Mouse (Mus musculus): Measurements from ENCODE around the gene Lmbrd1. TPM values are rescaled to one million over a fixed set of nuclear protein-coding genes. Genes with fewer than 3 reads are reported as not detected.
"Not testable (repeated sequence)": the region's sequence is repeated elsewhere in the genome, so short reads cannot be mapped to it uniquely, and the experiment has no call there.

Lmbrd1 gene
- 32.0 and 36.6 TPM in 2 replicates for polyA plus RNA-seq (2015; fragmentation: Nextera tagmentation; extraction: Ambion mirVana)

DNA sequence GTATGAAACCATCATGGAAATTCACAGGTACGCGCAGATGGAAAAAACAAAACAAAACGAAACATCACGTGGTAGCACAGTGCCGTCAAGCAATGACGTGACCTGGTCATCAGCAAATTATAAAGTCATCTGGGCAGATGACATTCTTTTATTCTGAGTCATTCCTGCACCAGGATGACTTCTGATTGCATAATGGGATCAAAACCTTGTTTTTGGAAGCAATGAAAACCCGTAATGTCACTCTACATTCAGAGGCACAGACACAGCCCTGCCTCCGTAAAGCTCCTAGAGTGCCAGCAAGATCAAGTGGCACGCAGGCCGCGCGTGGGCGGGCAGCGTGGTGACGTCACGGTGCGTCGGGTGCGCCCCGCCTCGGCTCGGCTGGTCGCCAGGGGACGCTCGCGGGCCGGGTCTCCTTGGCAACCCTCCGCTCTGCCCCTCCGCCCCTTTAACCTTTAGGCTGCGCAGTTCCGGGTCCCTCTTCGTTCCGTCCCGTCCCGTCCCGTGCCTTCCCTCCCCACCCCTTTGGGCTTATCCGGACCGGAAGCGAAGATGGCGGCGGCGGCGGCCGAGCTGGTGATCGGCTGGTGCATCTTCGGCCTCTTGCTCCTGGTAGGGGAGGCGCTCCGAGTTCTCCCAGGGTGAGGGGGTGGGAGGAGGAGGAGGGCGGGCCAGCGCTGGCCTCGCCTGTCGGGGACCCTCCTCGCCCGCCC is at the start of gene Lmbrd1:
Gene Lmbrd1 (plus strand): TSS at position 426 of the 713 bp plus-strand sequence.
- under 1% methylated on average over 53 of the region's 54 CpGs for WGBS
- ATAC-seq: peak; percentile 97
- Histone ChIP-seq H3K4me2 (replicated peaks) (peak within 1 kb of the TSS; percentile 66), H3K27ac (peak within 1 kb of the TSS; percentile 79), H3K9ac (peak within 1 kb of the TSS; percentile 79), H3K4me3 (replicated peaks) (peak within 1 kb of the TSS; percentile 80), H3K36me3 (no peaks in the 10 kb centered on the region), H3K4me1 (replicated peaks) (0 out of 2 replicates have a peak, but pooled peaks cover 5% of the 10 kb centered on the region), H3K9me3 (no peaks in the 10 kb centered on the region), H3K27me3 (replicated peaks) (no peaks in the 10 kb centered on the region)

GRCm38 (mm10) chr1:24633553-24634132 is 44.8 kb upstream of the Lmbrd1 start:
- 33% methylated on average over 14 of the region's 14 CpGs for WGBS
- Histone ChIP-seq H3K4me2 (replicated peaks) (no peak overlapping the region), H3K27me3 (replicated peaks) (no peaks in the 10 kb centered on the region), H3K4me1 (replicated peaks) (no peaks in the 10 kb centered on the region), H3K9me3 (no peaks in the 10 kb centered on the region), H3K36me3 (no peaks in the 10 kb centered on the region), H3K4me3 (replicated peaks) (no peak overlapping the region), H3K9ac (no peak overlapping the region), H3K27ac (no peak overlapping the region)
- ATAC-seq: peak; percentile 45

- Histone ChIP-seq H3K4me2 (replicated peaks) (no peak overlapping the region), H3K36me3 (no peaks in the 10 kb centered on the region), H3K27ac (no peak overlapping the region), H3K9ac (no peak overlapping the region), H3K4me3 (replicated peaks) (no peak overlapping the region), H3K27me3 (replicated peaks) (no peaks in the 10 kb centered on the region), H3K4me1 (replicated peaks) (no peaks in the 10 kb centered on the region), H3K9me3 (no peaks in the 10 kb centered on the region)
- ATAC-seq: no peak
- 30% methylated on average over 2 of the region's 2 CpGs for WGBS
Measured at GRCm38 (mm10) chr1:24650100-24650499, 28.3 kb upstream of the Lmbrd1 start.

DNA sequence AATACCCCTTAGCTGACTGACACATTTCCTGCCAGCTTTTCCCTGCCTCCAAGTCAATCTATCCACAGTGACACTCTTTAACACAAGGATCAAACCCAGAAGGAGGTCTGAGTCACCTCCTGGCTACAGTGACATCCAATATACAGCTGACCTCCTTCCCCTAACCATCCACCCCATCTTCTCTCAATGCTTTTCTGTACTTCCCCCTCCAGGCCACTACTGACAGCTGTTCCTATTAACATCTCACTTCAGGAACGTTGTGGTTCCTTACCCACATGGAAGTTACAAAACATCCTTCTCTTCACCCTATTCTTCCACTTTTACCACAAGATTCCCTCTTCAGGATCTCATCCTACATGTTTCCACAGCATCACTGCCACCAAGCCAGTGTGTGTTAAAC is 18.5 kb upstream of the Lmbrd1 start:
- no peak for ATAC-seq
- H3K9me3 ChIP-seq: no peaks in the 10 kb centered on the region
- H3K4me3 ChIP-seq (replicated peaks): no peak overlapping the region
- 63% methylated on average over 1 of the region's 1 CpGs for whole genome bisulfite sequencing
- no peaks in the 10 kb centered on the region for H3K36me3 ChIP-seq
- H3K4me2 ChIP-seq (replicated peaks): no peak overlapping the region
- H3K4me1 ChIP-seq (replicated peaks): no peaks in the 10 kb centered on the region
- no peaks in the 10 kb centered on the region for H3K27me3 ChIP-seq (replicated peaks)
- no peak overlapping the region for H3K9ac ChIP-seq
- no peak overlapping the region for H3K27ac ChIP-seq

GRCm38 (mm10) chr1:24660662-24661061 is 17.8 kb upstream of the Lmbrd1 start:
- H3K4me1 ChIP-seq (replicated peaks); ATAC-seq; H3K4me2 ChIP-seq (replicated peaks); H3K36me3 ChIP-seq; H3K4me3 ChIP-seq (replicated peaks); H3K27ac ChIP-seq; H3K9ac ChIP-seq; H3K9me3 ChIP-seq; H3K27me3 ChIP-seq (replicated peaks): not testable (repeated sequence)

DNA sequence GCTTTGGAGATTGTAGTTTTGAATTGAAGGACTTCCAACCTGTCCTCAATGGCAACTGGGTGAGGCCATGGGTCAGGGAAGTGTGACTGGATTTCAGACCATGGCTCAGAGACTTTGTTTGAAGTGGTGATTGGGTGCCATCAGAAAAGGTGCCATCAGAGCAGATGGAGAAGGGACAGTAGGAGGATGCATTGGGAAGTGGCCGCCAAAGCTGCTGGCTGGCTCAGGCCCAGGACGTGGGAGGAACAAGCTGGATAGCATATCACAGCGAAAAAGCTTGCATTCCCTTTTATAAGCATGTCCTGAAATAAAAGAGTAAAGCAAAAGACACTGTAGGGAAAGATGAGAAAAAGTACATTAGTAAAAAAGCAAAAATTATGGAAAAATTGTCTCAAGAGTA is 16.9 kb upstream of the Lmbrd1 start:
- Histone ChIP-seq H3K27me3 (replicated peaks) (no peaks in the 10 kb centered on the region), H3K4me3 (replicated peaks) (no peak overlapping the region), H3K9ac (no peak overlapping the region), H3K4me1 (replicated peaks) (no peaks in the 10 kb centered on the region), H3K36me3 (no peaks in the 10 kb centered on the region), H3K27ac (no peak overlapping the region), H3K4me2 (replicated peaks) (no peak overlapping the region), H3K9me3 (no peaks in the 10 kb centered on the region)
- ATAC-seq: no peak
- WGBS: 84% methylated on average over 3 of the region's 3 CpGs

DNA sequence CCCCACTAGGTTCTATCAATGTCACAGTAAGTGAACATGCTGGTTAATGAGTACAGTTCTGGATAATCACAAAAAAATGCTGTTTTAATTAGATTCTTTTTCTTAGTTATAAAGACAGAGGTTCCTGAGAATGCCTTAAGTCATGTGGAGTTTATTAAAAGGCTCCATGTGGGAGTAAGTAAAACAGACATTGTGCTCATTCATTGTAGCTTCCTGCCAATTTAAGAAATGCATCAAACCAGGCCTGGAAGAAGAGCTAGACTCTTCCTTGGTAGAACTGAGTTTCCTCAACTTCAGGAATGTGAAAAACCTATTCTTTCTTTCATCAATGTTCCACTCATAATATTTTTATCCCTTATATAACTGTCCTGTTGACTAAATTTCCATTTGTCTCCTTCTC is 14.3 kb upstream of the Lmbrd1 start:
- no peak overlapping the region for H3K4me2 ChIP-seq (replicated peaks)
- H3K27ac ChIP-seq: no peak overlapping the region
- H3K4me3 ChIP-seq (replicated peaks): no peak overlapping the region
- no peak for ATAC-seq
- H3K27me3 ChIP-seq (replicated peaks): no peaks in the 10 kb centered on the region
- no peaks in the 10 kb centered on the region for H3K36me3 ChIP-seq
- no peaks in the 10 kb centered on the region for H3K9me3 ChIP-seq
- no peak overlapping the region for H3K9ac ChIP-seq
- H3K4me1 ChIP-seq (replicated peaks): no peaks in the 10 kb centered on the region

DNA sequence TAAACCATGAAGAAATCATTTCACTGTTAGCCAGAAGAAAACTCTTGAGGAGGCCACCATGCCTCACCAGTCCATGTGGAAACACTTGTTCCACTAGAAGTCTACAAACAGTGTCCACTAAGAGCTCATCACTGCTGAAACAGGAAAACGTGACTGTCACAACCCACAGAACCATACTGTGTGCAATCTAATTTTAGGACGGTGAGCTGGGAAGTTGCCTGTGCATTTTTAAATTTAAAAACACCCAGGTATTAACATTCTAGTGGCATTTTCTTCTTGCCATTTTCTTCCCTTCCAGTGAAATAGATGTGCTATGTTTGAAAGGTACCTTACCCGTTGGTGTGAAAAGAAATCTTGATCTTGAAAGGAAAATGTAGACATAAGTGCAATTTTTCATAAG is 5.2 kb upstream of the Lmbrd1 start:
- H3K4me1 ChIP-seq (replicated peaks): 0 out of 2 replicates have a peak, but pooled peaks cover 2% of the 10 kb centered on the region
- H3K9ac ChIP-seq: no peak overlapping the region
- H3K36me3 ChIP-seq: no peaks in the 10 kb centered on the region
- no peaks in the 10 kb centered on the region for H3K27me3 ChIP-seq (replicated peaks)
- no peak overlapping the region for H3K4me3 ChIP-seq (replicated peaks)
- no peak overlapping the region for H3K4me2 ChIP-seq (replicated peaks)
- H3K9me3 ChIP-seq: no peaks in the 10 kb centered on the region
- H3K27ac ChIP-seq: no peak overlapping the region
- 58% methylated on average over 3 of the region's 3 CpGs for WGBS
- ATAC-seq: no peak

DNA sequence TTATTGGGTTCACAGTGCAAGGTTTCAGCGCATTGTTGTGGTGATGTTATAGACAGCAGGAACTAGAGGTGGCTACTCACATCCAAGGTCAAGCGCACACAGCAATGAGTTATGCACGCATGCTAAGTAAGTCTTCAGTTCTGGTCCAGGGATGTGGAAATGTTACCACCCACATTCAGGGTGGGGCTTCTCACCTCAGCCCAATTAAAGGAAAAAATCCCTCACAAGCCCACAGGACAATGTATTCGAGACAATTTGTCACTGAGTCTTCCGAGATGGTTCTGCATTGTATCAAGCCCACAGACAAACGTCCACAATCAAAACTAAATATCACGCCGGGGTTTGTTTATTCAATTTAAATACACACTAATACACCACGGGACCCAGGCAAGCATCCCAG is 724 bp upstream of the Lmbrd1 start:
- no peak overlapping the region for H3K9ac ChIP-seq
- peak; percentile 8 for ATAC-seq

GRCm38 (mm10) chr1:24679071-24679470 is 641 bp downstream of the Lmbrd1 start:
- Histone ChIP-seq H3K9me3 (no peaks in the 10 kb centered on the region), H3K9ac (peak overlapping the region; percentile 79), H3K4me2 (replicated peaks) (peak overlapping the region; percentile 66), H3K4me3 (replicated peaks) (peak overlapping the region; percentile 80), H3K36me3 (no peaks in the 10 kb centered on the region), H3K27me3 (replicated peaks) (no peaks in the 10 kb centered on the region), H3K27ac (peak overlapping the region; percentile 79; the same call in 1 of the 2 replicates), H3K4me1 (replicated peaks) (0 out of 2 replicates have a peak, but pooled peaks cover 5% of the 10 kb centered on the region)
- 5% methylated on average over 12 of the region's 13 CpGs for WGBS
- peak; percentile 56 for ATAC-seq

More for the DNA sequence above, 724 bp upstream of the Lmbrd1 start:
- no peaks in the 10 kb centered on the region for H3K27me3 ChIP-seq (replicated peaks)
- H3K4me1 ChIP-seq (replicated peaks): 0 out of 2 replicates have a peak, but pooled peaks cover 5% of the 10 kb centered on the region
- H3K4me2 ChIP-seq (replicated peaks): peak overlapping the region; percentile 66
- H3K27ac ChIP-seq: no peak overlapping the region
- no peaks in the 10 kb centered on the region for H3K9me3 ChIP-seq
- peak overlapping the region; percentile 80 for H3K4me3 ChIP-seq (replicated peaks)
- H3K36me3 ChIP-seq: no peaks in the 10 kb centered on the region
- 58% methylated on average over 9 of the region's 9 CpGs for WGBS

GRCm38 (mm10) chr1:24680991-24681390 is 2.6 kb downstream of the Lmbrd1 start:
- Histone ChIP-seq H3K4me3 (replicated peaks) (no peak overlapping the region), H3K27me3 (replicated peaks) (no peaks in the 10 kb centered on the region), H3K36me3 (no peaks in the 10 kb centered on the region), H3K4me2 (replicated peaks) (no peak overlapping the region), H3K9ac (no peak overlapping the region), H3K4me1 (replicated peaks) (0 out of 2 replicates have a peak, but pooled peaks cover 5% of the 10 kb centered on the region), H3K27ac (no peak overlapping the region), H3K9me3 (no peaks in the 10 kb centered on the region)
- ATAC-seq: no peak
- over 99% methylated on average over 3 of the region's 3 CpGs for WGBS

DNA sequence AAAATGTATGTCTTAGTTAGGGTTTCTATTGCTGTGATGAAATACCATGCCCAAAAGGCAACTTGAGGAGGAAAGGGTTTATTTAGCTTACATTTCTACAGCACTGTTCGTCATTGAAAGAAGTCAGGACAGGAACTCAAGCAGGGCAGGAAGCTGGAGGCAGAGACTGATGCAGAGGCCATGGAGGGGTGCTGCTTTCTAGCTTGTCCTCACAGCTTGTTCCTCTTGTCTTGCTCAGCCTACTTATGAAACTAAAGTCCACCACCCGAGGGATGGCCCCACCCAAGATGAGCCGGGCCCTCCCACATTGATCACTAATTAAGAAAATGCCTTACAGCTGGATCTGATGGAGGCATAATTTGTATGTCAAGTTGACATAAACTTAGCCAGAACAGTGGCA is 3.5 kb downstream of the Lmbrd1 start:
- Histone ChIP-seq H3K27ac (no peak overlapping the region), H3K9ac (no peak overlapping the region), H3K4me2 (replicated peaks) (no peak overlapping the region), H3K4me1 (replicated peaks) (0 out of 2 replicates have a peak, but pooled peaks cover 5% of the 10 kb centered on the region), H3K9me3 (no peaks in the 10 kb centered on the region), H3K4me3 (replicated peaks) (no peak overlapping the region), H3K27me3 (replicated peaks) (no peaks in the 10 kb centered on the region), H3K36me3 (no peaks in the 10 kb centered on the region)
- no peak for ATAC-seq
- 65% methylated on average over 3 of the region's 3 CpGs for WGBS

GRCm38 (mm10) chr1:24683947-24684346 is 5.5 kb downstream of the Lmbrd1 start:
- H3K27me3 ChIP-seq (replicated peaks): no peaks in the 10 kb centered on the region
- no peak overlapping the region for H3K27ac ChIP-seq
- no peak overlapping the region for H3K9ac ChIP-seq
- no peak overlapping the region for H3K4me3 ChIP-seq (replicated peaks)
- H3K4me2 ChIP-seq (replicated peaks): no peak overlapping the region
- H3K4me1 ChIP-seq (replicated peaks): 0 out of 2 replicates have a peak, but pooled peaks cover 3% of the 10 kb centered on the region
- peak; percentile 93 for ATAC-seq
- no peaks in the 10 kb centered on the region for H3K36me3 ChIP-seq
- WGBS: 83% methylated on average over 1 of the region's 1 CpGs
- no peaks in the 10 kb centered on the region for H3K9me3 ChIP-seq
